Mouse (Mus musculus) spleen, embryonic (tissue): ENCODE measurements around the gene Gba2.

Source experiments
- CTCF ChIA-PET: fragments of 350-600 bp; sonication (Branson Sonifier 250); formaldehyde crosslinking; loops from one replicate; lab custom pipeline; 2022; lab: Charles Lee

Gba2 gene

DNA sequence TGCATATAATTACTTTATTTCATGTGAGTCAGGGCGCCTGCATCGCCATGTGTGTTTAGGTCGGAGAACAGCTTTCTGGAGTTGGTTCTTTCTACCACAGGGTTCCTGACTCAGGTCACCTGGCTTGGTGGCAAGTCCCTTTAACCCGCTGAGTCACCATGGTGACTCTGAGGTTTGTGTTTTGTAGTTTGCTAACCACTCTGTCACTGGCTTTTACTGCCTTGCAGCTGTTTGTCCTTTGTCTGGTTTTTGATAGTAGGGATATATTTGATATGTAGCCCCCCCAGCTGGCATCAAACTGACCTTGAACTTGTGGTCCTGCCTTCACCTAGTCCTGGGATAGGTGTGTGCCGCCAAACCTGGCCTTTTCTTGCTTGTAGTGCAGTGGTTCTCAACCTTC lies 3.6 kb upstream of the Gba2 start:
- CTCF ChIA-PET: no interaction called here

DNA sequence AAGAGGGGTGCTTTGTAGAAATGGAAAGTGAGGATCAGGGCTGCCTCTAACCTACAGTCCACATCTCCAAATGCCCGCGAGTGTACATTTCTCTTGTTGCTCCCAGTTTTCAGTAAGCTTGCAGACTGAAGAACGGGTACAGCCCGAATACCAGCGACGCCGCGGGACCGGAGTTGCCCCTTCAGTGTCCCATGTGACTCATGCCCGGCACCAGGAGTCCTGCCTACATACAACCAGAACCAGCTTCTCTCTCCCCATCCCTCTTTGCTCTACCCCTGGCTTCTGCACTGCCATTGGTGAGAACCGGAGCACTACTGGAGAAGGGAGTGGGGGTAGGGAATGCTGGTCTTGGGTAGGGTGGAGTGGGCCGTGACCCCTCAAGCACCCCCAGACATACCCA lies 2.7 kb upstream of the Gba2 start:
- CTCF ChIA-PET: no interaction called here

DNA sequence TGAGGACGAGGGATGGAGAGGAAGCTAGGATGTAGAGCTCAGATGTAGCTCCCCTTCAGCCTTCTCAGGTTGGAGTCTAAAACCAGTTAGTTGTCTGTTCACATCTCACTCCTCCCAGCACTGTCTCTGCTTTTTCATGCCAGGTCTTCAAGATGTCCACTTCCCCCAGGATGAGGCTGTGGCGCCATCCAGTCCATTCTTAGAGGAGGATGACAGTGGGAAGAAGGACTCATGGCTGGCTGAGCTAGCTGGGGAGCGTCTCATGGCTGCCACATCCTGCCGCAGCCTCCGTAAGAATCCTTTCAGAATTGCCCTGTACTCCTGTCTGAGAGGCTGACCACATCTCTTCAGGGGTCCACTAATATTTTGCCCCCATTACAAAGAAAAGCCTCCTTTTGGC lies 2.0 kb upstream of the Gba2 start:
- CTCF ChIA-PET: no interaction called here

DNA sequence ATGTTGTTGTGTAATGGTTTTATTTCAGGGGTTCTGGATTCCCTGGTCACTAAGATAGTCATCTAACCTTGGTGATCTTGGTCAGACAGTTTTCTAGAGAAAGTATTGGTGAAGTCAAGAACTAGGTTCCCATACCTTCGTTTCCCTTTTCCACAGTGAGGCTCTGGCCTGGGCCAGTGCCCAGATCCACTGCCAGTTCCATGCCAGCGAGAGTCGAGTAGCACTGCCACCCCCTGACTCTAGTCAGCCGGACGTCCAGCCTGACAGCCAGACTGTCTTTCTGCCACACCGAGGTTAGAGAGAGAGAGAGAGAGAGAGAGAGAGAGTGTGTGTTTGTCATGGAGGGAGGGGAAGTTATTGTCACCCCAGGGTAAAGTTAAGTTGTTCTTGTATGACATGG lies 1.1 kb upstream of the Gba2 start:
- CTCF ChIA-PET: interaction anchor here (0.6 kb wide), 1 partner anchor 647 kb away, joined by 6 read pairs; no protein-coding TSS in a partner anchor

DNA sequence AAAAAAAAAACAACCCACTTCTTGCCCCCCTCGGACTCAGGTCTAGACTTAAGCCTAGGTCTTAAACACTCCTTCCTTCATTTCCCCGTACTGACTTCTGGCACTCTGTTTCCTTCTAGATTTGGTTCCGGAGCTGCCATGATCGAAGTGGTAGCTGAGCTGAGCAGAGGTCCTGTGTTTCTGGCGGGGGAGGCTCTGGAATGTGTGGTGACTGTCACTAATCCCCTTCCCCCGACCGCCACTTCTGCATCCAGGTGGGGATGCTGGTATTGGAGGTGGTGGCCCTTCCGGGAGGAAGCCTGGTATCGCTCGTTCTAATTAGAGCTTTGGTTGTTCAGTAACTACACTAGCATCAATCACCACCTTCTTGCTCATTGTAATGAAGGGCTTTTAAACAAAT lies 583 bp upstream of the Gba2 start:
- CTCF ChIA-PET: interaction anchor here (0.5 to 1.2 kb wide), 4 partner anchors 14 to 588 kb away, joined by 3 to 10 read pairs (median 6); no protein-coding TSS in a partner anchor

DNA sequence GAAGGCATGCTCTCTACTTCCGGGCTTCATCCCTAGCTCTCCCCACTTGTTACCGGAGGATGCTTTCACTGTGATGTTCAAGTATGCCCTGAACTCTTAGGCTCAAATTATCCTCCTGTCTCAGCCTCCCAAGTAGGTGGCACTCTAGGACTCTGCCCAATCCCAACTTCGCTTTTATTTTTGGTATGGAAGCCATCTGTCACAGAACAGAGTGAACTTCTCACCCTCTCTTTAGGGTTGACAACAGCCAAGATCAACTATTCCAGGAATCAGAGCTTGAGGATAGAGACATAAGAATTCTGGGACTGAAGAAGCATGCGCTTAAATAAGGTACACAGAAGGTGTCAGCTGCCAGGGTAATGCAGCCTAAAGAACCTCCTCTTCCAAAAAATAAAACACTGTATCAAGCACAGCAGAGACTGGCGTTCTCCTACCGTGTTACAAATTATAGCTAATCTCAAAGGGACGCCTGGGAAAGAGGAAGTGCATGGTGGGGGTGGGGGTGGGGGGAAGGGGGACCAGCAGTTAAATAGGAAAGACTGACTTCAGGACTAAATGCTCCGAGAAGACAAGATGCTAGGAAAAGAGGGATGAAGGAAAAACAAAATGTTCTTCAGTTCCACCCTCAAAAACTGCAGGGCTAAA lies 1.3 kb downstream of the Gba2 start:
- CTCF ChIA-PET: no interaction called here

DNA sequence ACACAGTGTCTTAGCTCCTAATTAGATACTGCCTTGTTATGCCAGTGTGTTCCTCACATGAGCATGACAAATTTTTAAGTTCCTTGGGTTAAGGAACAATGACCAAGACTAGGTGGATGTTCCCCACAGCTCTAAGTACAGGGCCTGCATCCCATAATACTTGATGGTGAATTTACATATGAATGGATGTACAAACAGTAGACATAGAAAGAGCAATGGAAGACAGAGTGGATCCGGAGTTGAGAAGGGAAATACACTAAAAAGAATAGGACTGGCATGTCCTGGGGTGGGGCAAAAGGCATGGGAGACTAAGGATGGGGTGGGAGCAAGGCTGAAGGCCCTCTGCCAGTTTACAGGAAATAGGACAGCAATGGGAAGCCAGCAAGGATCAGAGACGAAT lies 3.3 kb downstream of the Gba2 start:
- CTCF ChIA-PET: no interaction called here

DNA sequence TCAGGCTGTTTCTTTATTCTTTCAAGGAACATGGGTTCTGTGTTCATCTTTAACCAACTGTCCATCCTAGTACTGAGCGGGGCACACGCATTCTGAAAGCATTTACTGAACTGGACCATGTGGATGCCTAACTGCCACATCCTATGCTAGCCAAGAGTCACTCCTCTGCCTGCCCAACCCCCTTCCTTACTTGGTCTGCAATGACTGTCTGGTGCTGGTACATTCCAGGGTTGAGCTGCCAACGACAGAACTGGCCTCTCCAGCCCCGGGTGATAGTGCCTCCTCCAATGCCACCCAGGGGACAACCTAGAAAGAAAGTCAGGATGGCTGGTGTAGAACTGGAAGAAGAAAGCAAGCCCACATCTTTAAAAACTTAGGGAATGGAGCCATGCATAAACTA lies 5.1 kb downstream of the Gba2 start:
- CTCF ChIA-PET: no interaction called here

DNA sequence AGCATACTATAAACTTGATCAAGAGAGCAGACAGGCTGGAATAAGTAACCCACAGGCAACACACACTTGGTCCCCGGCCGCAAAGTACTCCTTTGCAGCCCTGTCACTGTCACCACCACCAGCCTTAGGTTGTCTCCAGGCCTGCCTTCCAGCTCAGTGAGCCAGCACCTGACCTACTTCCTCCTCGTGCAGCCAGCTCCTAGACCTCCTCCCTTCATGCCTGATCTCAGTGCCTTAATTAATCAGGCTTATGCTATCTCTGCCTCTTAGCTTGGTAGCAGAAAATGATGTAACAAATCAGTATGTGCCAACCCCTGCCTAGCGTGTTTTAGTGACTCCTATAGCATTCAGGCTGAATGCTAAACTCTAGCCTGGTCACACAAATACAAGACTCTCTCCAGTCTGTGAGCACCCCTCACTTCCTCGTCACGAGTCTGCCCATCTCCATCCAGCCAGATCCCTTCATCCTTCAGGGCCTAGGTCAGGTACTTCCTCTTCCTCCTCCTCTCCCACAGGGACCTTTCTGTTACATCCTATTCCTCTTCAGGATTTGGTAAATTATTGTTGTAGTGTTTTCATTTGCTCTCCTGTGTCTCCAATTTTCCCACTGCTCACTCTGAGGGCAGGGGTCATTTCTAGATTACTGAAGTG lies 7.2 kb downstream of the Gba2 start:
- CTCF ChIA-PET: no interaction called here

DNA sequence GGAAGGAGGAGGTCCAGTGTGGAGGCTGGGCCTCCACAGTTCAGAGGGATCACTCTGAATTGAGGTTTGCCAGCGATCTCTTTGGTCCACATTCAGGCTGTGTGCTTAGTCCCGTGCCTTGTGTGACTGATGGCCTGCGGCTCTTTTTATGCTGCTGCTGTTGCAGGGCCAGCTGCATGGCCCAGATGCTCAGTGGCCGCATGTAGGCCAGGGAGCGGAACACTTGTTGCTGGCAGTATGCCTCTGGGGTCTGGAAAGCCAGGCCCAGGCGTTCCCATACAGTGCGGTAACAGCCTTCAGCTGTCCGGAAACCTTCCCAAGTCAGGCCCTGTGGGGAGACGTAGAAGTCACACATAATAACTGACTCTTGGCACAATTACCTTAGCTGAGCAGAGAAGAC lies 11.5 kb downstream of the Gba2 start:
- CTCF ChIA-PET: no interaction called here

DNA sequence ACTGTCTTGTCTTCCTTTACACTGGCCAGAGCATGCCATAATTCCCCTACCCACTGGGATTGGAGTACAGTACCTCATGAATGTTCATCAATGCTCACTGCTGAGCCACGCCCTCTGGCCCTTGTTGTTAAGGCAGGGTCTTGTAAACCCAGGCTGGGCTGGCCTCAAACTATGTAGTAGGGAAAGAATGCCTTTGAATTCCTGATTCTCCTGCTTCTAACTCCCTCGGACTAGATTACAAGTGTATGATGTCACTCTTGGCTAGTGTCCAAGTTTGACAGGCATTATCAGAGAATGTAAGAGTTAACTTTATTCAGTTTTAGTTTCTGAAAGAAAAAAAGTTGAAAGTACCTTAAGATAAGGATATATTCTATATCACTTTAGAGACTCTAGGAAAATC lies 14.4 kb downstream of the Gba2 start:
- CTCF ChIA-PET: no interaction called here

DNA sequence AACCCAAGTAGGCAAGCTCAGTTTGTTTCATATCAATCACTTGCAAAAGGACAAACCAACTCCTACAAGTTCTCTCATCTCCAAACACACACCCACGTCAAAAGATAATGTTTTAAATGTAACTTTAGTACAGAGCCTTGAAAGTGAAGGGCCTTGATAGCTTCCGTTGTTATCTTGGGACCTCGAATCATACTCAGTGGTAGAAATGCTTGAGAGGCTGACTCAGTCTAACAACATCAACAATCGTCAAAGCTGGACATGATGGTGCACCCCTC lies 15.1 kb downstream of the Gba2 start:
- CTCF ChIA-PET: no interaction called here

DNA sequence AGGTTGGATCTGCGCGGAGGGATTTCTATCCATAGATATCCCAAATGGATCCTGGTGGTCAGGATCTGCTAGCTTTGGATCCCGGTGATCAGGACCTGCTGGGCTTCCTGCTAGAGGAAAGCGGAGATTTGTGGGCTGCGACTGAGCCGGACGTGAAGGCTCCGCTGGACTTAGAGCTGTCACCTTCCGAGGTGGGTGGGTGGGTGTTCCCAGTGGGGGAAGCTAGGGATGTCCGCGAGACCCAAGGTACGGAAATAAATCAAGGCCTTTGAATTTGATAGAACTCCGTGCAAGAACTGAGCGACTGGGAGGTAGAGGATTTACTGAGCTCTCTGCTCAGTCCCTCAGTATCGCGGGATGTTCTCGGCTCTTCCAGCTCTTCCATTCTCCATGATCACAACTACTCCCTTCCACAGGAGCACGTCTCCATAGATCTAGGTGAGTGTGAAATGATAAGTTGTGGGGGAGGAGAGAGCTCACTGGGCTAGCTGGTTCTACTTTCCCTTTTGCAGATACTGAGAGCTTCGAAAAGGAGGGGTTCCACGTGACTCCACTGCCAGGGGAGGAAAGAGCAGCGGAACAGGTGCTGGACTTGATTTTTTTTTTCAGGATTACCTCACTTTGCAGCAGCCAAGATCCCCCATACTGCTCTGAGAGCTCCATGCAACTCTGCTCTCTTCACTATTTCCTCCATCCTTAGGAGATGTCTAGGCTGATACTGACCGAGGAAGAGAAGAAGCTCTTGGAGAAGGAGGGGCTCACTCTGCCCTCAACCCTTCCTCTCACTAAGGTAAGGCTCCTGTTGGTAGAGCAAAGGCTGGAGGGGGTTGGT lies 15.7 kb downstream of the Gba2 start:
- CTCF ChIA-PET: interaction anchor here (1.5 kb wide), 1 partner anchor 11 kb away, joined by 5 read pairs; no protein-coding TSS in a partner anchor

DNA sequence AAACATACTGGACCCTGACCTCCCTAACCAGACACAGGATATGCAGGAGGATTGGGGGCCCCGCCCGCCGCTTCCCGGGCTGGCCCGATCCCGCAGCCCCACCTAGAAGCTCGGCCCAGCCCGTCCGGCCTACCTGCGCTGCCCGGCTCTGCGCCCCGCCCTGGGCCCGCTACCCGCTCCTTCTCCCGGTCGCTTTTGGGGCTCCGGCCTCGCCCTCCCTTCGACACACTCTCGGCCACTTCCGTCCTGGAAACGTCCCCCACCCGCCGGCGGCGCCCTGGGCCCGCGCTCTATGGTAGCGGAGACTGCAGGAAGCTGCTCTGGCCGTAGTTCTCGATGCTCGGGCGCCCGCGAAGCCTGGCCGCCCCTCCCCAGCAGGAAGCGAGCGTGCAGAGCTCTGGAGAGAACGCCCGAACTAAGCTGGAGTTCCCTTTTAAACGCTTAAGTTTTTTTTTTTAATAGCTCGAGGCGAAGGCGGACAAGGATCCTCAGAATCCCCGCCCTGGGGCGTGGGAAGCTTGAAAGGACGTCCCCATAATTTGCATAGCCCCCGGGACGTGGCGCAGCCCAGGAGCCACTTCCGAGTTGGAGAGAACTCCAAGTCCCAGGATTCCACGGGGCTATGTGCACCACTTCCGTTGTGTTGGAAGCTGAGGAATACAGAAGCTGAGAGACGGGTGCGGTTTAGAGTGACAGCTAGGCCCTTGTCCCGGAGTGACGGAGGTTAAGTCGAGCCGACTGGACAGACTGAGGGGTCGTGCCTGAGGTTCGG lies 16.5 kb downstream of the Gba2 start, which contains the start of the genes Creb3 and Tln1:
Creb3 (plus strand) TSS at position 336 of the 772 bp plus-strand sequence.
Tln1 (minus strand) TSS at position 695 of the 772 bp plus-strand sequence.
- CTCF ChIA-PET: interaction anchor here (1.5 kb wide), 1 partner anchor 10 kb away, joined by 5 read pairs; no protein-coding TSS in a partner anchor

DNA sequence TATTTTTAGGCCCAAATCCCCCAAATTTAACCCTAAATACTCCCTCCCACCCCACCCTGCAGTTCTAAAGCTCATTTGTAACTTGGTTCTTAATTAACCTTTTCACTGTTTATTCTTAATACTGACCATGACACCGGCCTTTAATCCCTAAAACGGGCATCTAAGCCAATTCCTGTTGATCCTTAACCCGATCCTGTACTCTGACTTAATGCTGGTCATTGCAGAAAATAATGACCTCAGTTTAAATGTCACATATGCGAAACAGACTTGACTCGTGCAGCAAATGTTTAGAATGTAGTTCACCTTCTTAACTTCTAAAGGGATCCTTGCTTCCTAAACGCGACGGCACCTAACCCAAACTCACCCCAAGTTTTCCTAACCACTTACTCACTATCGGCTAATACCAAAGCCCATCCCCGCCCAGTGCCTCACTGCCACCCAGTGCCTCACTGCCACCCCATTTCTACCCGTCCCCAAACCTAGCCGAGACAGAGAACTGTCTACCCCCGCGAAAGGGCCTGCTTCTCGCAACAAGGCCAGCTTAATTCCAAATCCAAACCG lies 17.2 kb downstream of the Gba2 start:
- CTCF ChIA-PET: interaction anchor here (0.7 kb wide), 1 partner anchor 14 kb away, joined by 4 read pairs; no protein-coding TSS in a partner anchor

DNA sequence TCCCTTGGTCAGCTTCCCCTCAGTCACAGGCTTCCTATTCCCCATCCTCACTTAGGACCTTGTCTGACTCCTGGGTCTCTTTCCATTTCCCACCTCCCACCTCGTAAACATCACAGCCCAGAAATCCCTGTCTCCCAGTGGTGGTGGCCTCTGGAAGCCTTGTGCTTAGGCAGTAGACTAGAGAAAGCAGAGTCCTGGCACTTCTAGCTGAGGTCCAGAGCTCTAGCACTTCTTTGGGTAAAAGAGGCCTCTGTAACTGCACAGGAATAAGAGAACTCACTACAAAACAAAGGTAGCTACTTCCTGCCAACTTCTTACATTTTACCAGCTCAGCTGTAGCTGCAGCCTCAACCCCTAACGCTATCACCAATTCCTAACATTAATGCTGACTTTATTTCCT lies 17.7 kb downstream of the Gba2 start:
- CTCF ChIA-PET: interaction anchor here (0.7 kb wide), 2 partner anchors 14 to 129 kb away, joined by 3 to 4 read pairs; no protein-coding TSS in a partner anchor

DNA sequence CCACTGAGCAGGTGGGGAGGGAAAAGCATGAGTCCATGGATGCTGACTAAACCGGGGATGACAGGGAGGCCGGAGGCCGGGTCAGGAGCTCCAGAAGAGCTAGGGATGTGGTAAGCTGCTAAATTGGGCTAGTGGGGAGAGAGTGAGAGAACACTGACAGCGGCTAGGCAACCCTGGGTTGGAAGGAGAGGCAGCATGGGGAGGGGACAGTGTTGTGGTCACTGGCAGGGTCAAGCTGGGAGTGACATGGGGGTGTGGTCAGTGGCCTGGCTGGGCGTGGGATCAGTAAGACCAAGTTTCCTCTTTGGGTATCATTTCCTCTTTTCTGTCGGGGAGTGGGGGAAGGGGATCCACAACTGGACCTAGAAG lies 18.4 kb downstream of the Gba2 start:
- CTCF ChIA-PET: interaction anchor here (0.7 kb wide), 2 partner anchors 9 to 129 kb away, joined by 3 to 5 read pairs; no protein-coding TSS in a partner anchor

DNA sequence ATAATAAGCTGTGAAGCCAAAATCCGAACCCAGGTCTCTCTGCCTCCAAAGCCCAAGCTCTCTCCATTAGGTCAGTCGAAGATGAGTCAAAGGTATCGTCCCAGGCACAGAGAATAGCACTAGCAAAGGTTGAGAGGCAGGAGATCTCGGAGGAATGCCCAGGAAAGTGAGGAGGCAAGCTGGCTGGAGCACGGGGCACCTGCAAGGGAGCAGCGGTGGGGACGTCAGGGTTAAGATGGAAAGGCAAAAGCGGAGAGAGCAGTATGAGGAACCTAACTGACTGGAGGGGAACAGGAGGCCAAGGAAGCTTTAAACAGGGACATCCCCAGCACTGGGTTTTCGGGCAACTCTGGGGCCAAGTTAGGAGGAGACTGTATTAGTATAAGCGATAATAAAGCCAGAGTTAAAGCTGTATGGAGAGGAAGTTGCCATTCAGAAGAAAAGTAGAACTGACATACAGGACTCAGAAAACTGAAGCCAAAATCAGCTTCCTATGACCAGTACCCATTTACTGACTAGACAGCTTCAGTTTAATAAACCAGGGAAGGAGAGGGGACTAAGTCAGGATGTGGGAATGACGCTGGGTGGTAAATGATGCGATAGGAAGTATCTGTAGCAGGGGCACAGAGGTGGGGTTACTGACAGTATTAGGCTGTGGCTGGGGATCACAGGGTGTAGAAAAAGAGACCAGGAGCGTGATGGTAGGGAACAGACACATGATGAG lies 19.0 kb downstream of the Gba2 start:
- CTCF ChIA-PET: no interaction called here

DNA sequence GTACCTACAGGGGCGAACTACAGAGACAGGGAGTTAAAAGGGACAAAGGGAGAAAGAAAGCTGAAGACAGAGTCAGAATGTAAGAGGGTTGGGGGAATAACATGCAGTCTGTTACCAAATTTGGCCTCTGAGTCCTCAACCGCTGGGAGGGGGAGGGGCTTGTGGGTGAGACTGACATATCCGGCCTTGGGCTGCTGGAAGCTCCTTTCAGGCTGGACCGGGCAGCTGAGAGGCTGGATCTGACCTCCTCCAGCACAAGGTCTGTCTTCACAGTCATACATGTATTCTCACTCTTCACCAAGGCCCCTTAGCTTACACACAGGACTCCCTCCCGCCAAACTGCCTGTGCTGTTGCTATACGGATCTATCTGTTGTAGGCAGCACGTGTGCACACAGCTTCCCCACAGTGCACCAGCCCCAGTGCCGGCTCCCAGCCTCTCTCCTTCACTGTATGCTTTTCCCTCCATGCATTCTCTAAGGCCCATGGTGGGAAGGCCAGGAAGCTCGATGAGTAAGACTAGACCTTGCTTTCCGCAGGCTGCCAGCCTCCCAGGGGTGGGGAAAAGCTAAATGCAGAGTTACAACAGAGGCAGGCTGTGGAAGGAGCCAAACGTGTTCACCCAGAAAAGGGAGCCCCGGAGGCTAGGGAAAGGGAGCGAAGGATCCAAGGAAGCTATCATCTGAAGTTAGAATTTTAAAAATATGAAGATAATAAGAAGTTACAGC lies 19.9 kb downstream of the Gba2 start:
- CTCF ChIA-PET: interaction anchor here (0.6 kb wide), 2 partner anchors 80 to 394 kb away, joined by 10 read pairs; no protein-coding TSS in a partner anchor
